Mouse (Mus musculus) thymus, postnatal 14 days (tissue): ENCODE measurements around the gene Pla2g12b.
"Not testable (repeated sequence)": the region's sequence is repeated elsewhere in the genome, so short reads cannot be mapped to it uniquely, and the experiment has no call there.

Experiments used
- DNase-seq: peaks from one replicate; pipeline ENCODE4 v3.0.0; 2021

Pla2g12b gene

DNA sequence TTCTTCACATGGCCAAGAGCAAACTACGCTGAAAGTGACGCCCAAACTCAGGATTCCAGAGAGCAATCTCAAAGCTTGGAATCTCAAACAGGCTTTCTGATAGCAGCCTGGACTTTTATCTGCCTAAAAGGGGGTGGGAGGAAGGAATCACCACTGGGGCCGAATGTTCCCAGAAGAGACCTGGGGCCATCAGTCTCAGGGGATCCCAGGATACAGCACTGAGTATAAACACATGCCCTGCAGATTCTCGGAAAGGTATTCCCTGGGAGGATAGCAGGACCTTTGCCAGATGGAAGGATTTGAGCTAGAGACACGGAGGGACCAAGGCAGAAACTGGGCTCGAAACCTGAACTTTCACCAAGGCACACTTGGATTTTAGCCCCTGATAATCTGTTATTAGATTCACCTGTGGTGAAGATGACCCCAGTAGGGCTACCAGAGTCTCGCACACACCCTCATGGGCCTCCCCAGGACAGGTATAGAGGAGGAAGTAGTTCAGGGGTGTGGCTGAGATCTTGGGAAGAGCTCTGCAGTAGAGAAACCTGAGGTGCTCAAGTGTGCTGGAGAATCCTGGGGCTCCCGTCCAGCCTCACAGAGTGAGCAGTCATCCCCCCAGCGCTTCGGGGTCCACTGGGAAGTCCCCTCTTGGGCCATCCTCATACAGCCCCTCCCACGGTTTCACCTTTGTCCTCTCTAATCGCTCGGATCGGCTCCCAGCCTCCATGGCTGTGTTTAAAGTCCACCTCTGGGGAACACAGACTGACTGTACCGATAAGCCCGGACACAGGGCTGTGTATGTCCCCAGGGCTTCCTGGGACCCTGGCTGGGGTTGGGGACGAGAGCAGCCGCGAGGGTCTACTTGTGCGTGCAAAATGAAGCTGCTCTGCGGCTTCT is at the start of gene Pla2g12b:
Gene Pla2g12b (plus strand): TSS at position 762 of the 894 bp plus-strand sequence.
- no peak for DNase-seq

DNA sequence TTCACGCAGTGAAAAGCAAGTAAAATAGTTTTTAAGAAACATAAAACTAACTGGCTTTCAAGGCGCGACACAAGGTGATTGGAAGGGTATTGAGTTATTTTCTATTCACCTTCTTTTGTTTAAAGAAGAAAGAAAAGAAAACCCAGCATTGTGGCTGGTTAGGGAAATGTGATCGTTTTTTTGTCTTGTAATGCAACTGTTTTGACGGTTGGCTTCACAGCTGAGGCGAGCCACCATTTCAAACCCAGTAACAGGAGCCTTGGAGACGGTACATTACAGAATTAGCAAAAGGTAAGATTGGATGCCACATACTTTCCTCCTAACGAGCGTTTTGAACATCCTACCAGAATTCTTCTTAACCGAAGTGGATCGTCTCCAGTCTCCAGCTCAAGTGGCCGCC is 49.3 kb upstream of the Pla2g12b start:
- DNase-seq, result no peak

DNA sequence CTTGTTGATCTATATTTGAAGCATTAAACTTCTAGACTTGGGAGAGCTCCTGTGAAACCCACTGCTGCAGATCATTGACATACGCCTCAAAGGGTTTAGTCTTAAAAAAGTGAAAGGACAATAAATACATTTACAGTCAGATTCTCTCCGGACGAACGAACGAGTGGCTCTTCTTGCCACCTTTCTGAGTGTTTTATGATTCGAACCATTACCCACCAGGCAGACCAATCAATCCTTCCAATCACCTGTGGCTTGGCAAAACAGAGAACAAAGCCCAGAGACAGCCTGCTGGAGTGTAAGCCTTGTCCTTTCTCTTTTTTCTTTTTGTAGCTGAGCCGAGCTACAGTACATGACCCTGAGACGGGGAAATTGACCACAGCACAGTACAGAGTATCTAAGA is 48.4 kb upstream of the Pla2g12b start:
- DNase-seq, result no peak

DNA sequence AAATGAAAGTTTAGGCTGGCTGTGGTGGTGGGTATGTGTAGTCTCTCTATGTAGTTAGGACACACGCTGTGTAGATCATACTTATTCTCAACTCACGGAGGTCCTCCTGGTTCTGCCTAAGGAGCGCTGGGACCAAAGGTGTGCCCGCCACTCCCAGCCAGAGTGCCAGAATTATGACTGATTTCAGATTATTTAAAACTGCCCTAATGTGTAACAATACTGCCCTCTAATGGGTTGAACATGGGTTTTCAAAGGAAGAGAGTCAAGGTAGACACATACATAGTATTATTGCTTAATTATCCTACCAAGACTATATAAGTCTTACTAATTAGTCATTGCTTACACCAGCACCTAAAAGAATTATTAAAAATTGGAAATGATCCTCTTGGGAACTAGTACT is 44.7 kb upstream of the Pla2g12b start:
- no peak for DNase-seq

DNA sequence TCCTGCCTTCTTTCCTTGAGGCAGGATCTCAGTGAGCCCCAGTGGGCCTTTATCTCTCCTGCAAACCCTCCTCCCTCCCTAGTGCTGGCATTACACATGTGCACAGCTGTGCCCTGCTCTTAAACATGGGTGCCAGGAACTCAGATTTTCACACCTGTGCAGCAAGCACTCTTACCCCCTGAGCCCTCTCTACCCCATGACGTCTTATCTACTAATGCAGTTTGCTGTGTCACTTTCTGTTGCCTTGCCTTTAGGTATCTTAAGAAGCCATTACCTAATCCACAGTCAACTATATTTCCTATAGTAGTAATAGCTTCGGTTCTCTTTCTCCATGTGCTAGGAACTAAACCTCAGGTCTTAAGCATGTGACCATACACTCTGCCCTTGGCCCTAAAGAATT is 40.3 kb upstream of the Pla2g12b start:
- no peak for DNase-seq

DNA sequence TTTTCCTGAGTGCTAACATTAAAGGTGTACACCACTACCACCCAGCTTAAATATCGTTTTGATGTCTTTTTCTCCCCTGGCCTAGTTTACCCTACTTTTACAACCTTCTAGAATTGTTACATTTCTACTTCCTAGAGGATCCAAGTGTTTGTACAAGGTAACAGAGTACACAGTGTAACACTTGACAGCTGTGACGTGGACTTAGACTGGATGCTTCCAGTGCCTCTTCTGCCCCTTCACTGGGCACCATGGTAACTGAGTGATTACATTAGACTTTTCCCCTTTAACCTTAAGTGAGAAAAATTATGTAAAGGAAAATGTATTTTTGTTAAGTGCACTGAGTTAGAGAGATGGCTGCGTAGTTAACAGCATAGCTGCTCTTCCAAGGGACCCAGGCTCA is 38.9 kb upstream of the Pla2g12b start:
- DNase-seq, result no peak

DNA sequence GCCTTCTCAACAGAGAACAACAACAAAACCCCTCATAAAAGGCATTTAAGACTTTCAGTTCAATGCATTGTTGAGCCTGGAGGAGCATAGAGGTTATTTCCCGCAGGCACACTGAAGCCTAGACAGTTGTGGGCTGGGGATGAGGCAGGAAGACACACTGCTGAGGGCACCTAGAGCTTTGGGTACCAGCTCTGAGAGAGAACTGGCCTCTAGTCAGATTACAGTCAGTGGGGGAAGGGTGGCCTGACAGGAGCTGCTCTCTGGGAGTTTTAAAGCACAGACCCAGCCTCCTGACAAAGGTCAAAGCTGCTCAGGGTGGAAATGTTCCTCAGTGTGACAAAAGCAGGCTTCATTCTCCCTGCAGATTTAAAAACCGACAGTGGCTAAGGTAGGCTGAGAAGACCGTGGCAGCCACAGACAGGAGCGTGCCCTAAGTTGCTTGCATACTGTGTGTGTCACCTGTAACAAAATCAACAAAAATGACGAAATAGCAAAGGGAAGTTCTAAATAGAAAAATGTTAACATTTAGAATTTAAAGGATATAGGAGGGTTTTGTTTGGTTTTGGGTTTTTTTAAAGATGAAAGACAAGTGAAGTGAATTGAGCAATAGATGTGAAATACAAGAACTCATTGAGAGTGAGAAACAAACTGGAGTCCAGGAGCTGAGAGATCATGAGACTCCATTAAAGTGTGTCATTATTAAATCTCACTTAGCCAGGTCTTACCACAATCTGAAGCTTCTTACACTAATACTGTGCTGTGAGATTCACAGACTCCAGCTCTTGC is 37.5 kb upstream of the Pla2g12b start:
- no peak for DNase-seq

DNA sequence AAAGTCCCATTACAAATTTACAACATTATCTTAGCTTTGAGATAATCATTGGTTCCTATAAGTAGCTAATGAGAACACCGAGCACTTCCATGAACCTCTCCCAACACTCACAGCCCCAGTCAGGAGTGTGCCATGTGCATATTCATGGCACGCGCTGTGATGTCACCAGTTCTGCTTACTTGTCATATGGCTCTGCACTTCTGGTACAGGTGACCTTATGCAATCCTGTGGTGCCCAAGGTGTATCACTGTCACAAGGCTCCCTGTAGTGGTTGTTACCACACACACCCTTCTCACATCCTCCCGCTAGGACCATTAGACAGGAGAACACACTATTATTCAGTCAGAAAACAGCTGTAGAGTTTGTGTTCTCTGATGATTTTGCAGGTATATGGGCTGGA is 36.7 kb upstream of the Pla2g12b start:
- no peak for DNase-seq

DNA sequence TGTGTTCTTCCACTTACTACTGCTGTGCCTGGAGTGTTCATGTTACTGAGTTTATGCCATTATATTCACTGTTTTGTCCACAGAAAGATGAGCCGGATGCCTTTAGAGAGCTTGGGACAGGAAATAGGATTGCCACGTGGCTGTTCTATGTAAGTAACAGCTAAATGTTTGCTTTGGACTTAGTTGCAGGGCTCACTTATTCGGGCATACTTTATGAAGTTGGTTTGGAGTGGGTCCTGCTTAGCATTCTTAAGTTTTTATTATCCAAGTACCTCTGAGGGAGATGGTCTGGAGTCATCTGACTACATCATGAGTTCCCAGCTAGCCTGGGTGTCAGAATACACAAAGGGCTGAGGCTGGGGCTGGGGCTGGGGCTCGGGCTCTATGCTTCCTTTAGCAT is 36.3 kb upstream of the Pla2g12b start:
- DNase-seq, result no peak

DNA sequence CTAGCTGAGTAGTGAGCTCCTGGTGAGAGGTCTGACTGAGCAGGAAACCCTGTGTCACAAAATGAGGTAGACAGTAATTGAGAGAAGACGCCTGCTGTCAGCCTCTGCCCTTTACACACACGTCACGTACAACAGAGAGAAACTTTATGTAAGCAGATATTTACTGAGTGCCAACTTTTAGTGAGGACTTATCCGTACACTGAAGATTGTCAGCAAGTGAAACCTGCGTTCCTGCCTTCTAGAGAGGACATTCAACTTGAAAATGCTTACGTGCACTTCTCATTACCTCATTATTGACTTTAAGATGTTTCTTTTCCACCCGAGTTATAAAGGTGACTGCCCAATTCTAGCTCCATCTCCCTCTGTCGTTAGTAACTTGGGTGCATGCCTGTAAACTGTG is 34.7 kb upstream of the Pla2g12b start:
- no peak for DNase-seq

DNA sequence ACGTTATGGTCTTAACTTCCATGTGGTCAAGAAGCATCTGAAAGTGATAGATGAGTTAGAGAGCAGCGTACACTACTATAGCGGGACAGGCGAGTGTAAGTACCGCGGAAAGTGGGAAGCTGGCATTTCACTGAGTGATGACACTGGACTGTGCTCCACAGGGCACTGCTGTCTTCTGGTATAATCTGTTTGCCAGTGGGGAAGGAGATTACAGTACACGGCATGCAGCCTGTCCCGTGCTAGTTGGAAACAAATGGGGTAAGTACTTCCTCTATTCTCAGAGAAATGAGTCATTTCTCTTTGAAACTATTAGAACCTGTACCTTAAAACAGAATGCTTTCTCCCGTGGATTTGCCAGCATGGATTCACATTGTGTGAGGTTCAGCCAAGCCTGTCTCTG is 34.0 kb upstream of the Pla2g12b start:
- DNase-seq, result no peak

DNA sequence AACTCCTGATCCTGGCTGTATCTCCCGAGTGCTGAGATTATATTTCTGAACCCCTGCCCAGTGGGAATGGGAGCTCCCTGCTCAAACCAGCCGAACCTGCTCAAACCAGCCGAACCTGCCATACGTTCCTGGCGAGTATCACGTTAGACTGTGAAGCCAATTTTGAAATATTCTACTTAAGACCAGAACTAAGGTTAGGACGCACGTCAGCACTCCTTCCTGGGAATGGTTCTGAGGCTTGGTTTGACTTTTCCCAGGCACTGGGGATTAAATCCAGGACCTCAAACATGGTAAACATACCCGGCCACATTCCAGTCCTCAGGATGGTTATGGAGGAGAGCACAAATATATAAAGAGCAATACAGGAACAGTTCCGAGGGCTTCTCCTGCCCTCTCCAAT is 25.6 kb upstream of the Pla2g12b start:
- no peak for DNase-seq

DNA sequence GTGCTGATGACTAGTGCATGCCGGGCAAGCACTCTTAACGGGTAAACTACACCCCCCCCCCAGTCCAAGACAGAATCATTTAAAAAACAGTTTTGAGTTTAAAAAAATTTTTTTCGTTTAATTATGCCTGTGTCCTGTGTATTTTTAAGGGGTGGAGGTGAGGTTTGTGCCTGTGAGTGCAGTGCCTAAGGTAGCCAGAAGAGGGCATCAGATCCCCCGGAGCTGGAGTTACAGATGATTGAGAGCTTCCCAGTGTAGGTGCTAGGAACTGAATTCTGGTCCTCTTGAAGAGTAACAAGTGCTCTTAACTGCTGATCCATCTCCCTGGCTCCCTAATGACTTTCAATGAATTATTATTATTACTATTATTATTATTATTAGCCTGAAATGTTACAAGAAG is 24.7 kb upstream of the Pla2g12b start:
- DNase-seq, result peak; percentile 13

DNA sequence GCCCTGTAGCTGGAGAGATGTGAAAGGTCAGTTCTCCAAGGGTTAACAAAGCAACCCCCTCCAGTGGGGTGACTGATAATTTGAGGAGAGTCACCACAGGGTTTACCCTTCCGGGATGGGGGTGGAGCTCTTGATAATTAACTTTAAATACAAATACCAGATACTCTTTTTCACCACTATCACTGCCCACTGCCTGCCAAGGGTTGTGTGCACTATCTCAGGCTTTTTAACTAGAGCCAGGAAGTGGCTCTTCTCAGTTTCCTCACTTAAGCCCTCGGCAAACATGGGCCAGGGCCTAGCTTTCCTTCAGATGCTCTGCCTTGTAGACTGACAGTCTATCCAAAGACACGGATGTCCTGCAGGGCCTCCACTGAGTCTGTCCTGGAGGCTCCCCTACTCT is 23.5 kb upstream of the Pla2g12b start:
- DNase-seq, result no peak

DNA sequence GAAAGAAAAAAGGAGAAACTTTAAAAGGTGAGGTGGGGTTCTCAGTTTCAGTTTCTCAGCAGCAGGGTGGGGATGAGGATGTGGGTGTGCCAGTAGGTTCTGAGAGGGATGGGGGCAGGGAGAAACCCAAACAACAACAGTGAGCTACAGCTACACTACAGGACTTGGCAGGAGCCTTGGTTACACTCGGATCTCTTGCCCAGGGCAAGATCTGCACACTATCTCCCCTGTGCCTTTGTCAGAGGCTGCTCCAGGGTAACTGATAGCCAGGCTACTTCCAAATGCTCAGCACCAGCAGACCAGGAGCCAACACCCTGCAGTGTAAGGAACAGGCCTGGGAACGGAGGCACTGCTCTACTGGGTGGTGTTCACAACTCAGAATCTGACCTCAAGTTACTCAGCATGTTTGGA is 23.0 kb upstream of the Pla2g12b start:
- no peak for DNase-seq

DNA sequence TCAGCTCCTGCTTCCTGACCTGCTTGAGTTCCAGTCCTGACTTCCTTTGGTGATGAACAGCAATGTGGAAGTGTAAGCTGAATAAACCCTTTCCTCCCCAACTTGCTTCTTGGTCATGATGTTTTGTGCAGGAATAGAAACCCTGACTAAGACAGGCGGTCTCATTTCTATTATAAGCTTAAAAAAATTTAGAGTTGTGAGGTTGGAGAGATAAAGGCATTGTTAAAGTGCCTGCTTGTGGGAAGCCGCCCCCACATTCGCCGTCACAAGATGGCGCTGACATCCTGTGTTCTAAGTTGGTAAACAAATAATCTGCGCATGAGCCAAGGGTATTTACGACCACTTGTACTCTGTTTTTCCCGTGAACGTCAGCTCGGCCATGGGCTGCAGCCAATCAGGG is 21.9 kb upstream of the Pla2g12b start:
- not testable (repeated sequence) for DNase-seq

DNA sequence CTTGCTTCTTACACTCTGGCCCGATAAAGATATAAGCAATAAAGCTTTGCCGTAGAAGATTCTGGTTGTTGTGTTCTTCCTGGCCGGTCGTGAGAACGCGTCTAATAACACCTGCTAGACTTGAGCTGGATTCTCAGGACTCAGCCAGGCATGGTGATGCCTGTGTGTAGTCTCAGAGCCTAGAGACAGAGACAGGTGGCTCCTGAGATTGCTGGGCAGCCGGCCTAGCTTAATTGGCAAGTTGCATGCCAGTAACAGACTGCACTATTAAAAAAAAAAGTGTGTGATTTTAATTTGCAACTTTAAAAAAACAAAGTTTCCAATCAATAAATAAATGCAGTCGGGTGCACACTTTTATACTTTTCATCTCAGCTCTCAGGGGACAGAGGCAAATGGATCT is 16.5 kb upstream of the Pla2g12b start:
- no peak for DNase-seq

DNA sequence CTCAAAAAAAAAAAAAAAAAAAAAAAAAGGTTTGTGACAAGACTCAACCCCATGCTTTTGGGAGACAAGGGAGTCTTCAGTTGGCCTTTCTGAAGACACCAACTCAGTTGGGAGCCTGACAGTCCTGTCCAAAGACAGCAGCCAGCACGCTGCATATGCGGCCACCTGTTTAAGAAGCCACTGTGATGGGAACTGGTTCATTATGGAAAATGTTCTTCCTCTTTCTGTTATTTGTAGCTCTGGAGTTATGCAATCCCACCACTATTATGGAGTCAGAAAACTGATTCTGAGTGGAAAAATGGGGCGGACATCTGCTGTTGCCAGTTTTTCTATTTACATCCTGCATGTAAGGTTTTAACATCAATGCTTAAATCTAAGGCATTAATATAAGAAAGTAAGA is 13.8 kb upstream of the Pla2g12b start:
- DNase-seq, result no peak

DNA sequence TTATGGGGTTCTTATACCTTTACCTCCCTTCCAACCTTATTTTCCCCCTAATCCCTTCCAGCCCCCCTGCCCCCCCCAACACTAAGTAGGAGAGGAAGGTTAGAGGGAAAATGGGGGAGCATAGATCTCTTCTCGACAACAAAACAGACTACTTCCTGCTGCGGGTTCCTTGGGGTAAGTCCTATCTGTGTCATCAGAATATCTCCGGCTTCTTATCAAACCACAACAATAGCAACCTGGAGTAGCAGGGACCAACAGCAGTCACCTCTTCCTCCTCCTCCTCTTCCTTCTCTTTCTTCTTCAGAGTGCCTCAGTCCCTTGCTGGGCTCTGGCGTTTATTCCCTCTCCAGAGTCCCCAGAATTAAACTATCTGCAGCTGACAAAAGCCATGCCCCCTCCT is 11.6 kb upstream of the Pla2g12b start:
- no peak for DNase-seq

DNA sequence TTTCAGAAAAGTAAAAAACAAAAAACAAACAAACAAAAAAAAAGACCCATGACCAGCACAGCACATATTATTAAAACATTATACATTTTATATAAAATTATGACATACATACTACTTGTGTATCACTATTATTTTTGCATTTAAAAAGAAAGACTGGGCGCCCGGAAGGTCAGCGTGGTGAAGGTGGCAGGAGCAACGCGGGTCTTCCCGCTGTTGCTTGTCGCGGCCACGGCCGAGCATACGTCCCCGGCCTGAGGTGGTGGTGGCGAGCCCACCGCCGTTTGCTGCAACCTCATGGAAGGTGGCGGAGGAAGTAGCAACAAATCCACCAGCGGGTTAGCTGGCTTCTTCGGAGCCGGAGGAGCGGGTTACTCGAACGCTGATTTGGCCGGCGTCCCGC is 8.0 kb upstream of the Pla2g12b start, which contains the start of gene Gm10273:
Gene Gm10273 (plus strand): TSS at position 172 of the 400 bp plus-strand sequence.
- not testable (repeated sequence) for DNase-seq

DNA sequence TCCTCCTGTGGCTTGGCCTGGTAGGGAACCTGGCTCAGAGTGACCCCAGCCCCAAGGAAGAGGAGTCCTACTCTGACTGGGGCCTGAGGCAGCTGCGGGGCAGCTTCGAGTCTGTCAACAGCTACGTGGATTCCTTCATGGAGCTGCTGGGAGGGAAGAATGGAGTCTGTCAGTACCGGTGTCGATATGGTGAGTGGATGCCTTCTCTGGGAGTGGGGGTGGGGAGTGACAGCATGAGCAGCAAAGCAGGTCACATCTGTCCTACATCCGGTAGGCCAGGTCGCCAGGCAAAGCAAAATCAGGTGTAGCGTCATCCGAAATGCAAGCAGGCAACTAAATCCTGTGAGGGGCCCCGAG is 311 bp downstream of the Pla2g12b start:
- no peak for DNase-seq

DNA sequence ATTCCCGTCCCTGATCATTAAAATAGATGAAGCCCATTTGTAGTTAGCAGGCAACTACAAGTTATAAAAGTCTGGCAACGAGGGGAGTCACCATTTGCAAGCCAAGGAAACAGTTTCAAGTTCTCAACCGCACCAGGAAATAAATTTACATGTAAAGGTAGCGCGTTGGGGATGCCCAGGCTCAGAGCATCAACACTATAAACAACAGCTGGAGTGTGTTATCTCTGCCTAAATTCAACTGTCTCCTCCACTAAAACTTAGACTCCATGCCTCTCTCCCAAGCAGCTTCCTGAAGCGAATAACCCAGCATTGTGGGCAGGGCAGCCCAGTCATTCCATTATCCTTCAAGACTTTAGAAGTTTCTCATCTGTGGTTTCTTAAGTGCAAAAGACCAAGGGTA is 5.0 kb downstream of the Pla2g12b start:
- DNase-seq, result no peak

DNA sequence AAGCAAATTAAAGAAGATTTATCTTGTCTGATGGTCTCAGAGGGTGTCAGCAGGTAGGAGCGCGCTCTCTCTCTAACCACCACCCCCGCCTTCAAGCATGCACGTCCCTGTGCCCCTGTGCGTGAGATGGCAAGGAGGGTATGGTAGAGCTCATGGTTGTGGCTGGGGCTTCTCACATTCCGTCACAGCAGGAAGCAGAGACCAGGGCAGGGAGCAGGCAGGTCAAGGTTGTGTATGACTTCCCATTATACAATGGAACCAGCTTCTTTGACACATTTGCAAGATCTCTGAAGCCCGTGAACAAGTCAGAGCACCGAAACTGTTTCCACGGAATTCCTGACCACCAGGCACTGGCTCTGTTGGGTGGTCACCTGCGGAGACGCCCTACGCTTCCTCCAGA is 6.8 kb downstream of the Pla2g12b start:
- DNase-seq, result no peak

DNA sequence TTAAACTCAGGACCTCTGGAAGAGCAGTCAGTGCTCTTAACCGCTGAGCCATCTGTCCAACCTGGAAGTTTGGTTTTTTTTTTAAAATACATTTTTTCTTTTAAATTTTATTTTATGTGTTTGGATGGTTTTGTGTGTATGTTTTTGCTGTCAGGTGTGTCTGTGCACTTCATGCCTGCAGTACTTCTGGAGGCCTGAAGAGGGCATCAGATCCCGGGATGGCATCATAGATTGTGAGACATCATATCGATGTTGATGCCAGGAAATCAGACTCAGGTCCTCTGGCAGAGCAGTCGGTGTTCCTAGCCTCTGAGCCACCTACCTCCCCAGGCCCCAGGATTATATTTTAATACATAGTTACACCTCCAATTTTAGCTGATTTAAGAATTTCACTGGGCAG is 10.3 kb downstream of the Pla2g12b start:
- DNase-seq, result no peak
